Mouse (Mus musculus) kidney, adult 9 months (tissue): ENCODE measurements around the gene Tmem189.
"Not testable (repeated sequence)": the region's sequence is repeated elsewhere in the genome, so short reads cannot be mapped to it uniquely, and the experiment has no call there.

Experiments
- DNase-seq: peaks from one replicate; pipeline ENCODE4 v3.0.0; 2022

Gene Tmem189

DNA sequence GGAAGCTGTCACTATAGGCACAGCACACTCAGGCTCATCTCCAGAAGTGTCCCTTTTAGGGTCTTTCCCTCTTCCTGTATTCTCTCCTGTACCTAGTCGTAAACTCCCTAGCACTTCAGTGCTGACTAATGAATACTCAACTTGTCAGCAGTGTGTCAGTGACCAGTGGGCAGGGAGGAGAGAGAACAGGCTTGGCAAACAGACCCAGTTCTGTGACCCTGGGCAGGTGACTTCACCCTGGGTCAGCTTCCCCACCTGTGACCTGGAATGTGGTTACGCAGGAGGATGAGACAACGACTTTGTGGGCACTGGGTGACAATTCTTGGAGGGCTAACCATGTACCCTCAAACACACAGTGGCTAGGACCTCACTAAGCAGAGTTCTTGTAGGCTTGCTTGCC is 72.6 kb downstream of the Tmem189 start:
- no peak for DNase-seq

DNA sequence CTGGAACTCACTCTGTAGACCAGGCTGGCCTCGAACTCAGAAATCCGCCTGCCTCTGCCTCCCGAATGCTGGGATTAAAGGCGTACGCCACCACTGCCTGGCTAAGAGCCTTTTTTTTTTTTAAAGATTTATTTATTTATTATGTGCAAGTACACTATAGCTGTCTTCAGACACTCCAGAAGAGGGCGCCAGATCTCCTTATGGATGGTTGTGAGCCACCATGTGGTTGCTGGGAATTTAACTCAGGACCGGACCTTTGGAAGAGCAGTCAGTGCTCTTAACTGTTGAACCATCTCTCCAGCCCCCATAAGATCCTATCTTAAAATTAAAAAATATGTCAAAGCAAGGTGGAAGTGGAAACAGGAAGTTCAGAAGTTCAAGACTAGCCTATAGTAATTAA is 76.3 kb downstream of the Tmem189 start:
- not testable (repeated sequence) for DNase-seq

DNA sequence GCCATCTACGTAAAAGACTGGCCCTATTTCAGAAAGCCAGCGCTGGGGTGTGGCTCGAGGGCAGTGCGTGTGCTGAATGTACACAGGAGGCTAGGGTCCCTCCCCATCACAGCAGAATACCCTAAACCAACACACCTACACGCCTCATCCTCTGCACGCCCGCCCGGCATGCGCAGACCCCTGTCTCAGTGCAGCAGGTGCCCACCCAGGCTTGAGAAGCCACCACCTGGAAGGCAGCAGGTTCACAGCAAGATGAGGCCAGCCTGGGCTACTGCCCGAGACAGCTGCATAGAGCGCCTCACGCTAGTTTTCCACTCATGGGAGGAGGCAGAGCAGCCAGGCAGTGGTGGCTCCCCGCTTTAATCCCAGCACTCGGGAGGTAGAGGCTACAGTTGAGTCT is 77.5 kb downstream of the Tmem189 start:
- DNase-seq, result no peak

DNA sequence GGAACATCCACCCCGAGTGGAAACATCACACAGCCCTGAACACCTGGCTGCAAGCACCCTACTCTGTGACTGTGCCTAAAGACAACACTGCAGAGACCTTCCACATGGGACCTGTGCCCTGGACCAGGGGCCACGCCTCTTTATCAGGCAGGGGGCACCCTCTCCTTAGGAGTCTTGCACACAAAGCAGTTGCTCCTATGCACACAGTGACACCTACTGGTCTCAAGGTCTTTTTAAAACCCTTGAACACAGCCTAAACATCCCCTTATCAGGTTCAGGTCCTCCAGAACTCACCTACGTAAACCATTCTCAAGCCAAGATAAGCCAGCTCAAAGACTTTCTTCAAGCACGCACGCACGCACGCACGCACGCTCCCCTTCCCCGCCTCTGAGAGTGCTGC is 78.3 kb downstream of the Tmem189 start:
- DNase-seq, result no peak

DNA sequence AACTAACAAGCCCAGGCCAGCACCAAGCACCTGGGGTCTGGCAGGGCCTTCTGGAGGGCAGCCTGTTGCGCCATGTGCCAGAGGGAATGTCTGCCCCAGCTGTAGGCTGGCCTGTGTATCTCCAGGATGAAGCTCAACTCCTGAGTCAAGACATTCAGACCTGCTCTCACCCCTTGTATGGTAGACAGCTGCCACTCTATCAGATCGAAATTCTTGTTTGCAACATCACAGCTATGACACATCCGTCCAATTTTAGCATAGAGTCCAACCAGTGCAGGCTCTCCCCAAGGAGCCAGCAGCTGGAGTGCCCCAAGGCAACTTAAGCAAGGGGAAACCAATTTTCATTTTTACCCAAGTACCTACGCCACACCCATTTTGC is 82.9 kb downstream of the Tmem189 start:
- DNase-seq, result no peak

DNA sequence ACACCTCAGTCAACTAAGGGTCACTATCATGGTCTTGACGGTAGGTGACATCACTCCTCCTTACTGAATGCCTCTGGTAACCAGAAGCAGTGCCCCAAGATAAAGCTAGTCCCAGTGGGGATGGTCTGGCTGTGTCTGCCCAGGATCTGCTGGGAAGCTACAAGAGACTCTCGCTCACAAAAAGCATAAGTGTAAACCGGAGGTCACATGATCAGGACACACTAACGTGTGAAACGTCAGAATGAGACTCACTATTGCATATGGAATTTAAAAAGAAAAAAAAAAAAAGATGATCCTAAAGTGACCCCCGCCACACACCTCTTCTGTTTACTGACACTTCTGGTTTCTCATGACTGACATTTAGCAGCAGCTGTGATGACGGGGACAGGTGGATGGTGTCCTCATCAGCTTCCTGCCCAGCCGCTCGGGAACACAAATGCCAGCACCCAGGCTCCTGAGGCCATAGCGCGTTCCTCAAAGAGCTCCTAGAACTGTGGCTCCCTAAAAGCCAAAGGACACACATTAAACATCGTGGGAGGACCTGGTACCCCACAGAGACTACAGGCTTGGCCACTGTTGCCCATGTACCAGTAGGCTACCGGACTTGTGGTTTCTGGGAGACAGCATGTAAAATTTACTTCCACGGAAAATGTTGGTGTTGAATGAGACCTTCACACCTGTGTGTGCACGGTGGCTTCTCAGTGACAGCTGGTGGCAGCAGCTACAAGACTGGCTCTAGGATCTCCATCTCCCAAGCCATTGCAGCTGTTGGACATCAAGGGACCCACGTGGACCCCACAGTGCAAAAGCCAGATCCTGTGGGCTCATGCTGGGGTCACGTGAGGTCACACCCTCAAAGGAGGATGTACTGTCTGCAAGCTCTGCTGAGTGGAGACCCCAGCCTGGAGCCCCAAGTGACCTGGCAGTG is 83.5 kb downstream of the Tmem189 start:
- no peak for DNase-seq

DNA sequence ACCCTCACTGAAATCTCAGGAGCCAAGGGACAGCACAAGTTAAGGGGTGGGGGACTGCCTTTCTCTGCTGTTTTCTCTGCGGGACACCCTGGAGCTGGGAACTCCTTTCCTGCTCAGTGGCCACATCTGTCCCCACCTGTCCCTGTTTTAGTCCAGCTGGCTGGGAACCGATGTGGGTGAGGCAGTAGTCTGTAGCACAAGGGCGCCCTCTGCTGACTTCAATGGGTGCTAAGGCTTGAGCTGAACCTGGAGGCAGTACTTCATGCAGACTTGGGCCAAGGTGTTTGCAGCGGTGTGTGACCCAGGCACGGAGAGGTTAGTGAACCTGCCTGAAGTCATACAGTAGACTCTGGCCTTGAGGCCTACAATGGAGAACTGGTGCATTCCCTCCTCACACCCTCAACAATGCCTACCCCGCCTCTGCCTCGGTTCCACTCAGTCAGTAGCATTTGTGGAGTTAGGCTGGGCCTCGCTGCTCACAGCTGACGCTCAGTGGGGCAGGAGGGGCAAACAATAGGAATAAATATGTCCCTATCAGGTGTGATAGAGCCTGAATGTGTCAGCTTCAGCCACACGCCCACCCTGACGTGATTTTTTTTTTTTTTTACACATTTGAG is 84.3 kb downstream of the Tmem189 start:
- peak; percentile 94 for DNase-seq

DNA sequence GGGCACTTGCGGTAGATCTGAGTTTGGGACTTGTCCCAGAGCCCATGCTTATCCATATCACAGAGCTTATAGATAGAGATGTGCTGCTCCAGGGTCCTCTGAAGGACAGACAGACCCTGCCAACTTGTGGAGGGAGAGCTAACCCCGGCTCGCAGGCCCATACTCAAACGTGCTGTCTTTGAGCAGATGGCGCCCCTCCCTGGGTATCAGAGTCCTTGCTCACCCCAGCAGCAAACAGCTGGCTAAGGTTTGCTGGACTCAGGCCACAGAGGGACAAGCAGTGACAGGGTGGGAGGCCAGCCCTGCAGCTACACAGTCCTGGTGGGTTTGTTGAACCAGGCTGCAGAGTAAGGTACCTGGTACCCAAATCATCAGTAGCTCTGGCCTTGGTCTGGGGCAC is 86.6 kb downstream of the Tmem189 start:
- no peak for DNase-seq

DNA sequence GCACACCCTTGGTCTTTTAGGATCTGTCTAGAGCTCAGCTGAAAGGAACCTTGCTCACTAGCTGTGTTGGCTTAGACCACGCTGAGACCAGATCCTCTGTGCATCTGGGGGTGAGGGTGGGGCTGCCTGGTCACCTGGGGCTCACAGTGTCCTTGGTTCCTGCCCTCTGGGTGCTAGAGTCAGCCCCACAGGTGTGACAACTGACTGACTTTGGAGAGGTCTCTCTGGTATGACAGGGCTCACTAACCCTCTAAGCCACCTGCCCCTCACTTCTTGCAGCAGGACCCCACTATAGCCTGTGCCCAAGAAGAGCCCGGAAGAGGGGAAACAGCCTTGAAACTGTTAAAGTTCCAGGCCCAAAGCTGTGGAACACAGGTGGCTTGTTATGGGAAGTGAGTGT is 87.3 kb downstream of the Tmem189 start:
- no peak for DNase-seq

DNA sequence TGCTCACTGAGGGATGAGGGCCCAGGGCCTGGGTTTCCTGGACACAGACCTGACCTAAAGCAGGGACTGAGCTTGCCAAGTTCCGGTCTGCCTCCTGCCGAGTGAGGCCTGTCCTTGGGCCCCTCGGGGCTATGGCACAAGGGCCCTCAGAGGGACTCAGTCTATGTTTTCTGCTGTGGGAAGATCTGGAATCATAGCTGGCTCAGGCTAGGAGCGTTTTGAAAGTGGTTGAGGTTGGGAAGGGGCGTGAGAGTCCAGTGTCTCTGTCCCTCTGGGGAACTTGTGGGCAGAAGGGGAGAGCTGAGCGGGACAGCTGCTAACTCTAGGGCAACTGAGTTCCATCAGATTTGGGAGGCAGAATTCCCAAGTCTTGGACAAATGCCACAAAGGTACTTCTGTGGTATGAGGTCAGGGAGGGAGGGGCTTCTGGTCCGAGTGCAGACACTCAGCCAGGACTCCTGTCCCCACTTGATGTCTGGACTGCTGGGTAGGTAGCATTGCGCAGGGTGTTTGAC is 89.1 kb downstream of the Tmem189 start:
- no peak for DNase-seq

DNA sequence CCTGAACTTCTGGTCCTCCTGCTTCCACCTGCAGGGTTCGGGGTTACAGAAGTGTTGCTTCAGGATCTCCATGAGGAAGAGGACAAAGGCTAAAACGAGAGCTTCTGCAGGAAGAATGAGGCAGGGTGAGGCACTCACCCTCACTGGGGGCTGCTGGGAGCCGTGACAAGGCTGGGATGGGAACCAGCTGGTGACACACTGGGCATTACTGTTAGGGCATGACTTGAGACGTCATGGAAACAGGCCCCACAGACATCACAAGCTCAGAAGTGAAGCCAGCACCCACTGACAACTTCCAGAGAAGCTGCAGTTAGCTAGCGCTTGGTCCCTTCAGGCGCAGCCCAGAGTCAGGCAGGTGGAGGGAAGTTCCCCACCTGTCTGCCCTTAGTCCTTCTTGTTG is 89.7 kb downstream of the Tmem189 start:
- DNase-seq, result no peak

DNA sequence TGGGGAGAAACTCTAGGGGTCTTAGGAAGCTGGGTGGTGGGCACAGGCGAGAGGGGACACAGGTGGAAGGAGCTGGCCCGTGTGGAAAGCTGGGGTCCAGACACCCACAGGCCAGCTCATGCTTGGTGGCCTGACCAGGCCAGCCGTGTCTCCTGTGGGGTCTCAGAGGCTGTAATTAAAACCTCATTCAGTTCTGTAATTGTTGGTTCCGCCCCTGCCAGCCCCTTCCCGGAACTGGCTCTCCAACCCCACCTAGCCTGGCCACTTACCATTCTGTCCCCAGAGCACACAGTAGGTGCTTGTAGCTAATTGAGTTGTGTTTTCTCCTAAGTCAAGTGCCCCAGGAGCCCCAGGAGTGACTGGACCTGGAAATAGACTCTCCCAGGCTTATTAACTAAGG is 90.4 kb downstream of the Tmem189 start:
- no peak for DNase-seq

DNA sequence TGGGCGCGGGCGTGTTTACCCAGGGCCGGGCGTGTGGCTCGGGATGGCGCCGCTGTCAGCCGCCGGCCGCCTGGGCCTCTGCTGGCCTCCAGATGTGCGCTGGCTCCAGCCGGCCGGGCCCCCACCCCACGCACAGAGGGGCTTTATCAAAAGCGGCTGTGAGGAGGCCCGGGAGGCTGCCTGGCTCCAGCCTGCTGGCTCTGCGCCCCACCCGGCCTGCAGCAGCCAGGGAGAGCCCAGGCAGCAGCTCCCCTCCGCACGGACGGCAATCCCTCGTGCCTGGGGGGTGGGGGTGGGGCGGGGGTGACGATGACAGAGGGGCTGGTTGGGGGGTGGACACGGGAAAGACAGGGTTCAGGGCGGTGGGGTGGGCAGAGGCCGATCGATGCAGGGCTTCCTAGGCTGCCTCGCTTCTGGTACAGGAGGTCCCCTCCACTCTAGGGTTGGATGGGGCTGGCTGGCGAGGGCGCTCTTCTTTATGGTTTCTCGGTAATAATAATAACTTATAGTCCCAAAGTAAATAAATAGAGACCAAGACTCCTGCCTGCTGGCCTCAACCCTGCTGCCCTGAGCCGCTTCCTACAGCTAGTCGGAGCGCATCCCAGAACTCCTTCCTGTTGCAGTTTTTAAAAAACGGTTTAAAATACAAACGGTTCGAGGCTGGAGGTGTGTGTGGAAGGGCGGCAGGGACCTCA is 92.0 kb downstream of the Tmem189 start:
- DNase-seq, result no peak

DNA sequence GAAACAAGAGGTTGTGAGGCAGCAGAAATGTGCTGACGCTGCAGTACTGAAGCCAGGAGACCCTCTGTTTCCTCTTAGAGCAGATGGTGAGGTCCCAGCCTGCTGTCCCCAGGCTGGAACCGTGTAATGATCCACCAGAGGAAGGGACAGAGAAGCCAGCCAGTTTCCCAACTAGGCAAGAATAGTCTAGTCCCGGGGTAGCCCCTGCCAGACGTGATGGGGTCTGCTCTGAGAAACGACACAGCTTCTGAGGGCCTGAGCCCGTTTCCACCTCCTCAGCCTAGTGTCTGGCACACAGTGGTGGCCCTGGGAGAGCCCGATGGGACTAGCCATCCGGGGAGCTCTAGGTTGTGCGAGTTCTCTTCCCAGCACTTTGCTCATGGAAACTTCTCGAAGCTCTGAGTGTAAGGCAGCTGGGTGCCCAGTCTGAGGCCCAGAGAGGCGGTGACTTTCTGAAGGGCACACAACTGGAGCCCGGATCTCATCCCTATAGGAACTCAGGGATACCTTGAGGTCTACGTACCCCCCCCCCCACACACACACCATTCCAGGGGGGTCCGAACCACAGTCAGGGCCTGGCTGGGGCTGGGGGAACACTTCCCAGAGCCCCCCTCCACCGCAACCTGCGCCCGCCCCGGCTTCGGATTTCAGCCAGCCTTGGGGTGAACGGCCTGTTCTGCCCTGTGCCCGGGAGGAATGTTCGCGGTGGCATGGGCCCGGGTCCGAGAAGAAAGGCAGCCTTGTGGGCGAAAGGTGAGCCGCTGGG is 92.7 kb downstream of the Tmem189 start:
- DNase-seq, result no peak

DNA sequence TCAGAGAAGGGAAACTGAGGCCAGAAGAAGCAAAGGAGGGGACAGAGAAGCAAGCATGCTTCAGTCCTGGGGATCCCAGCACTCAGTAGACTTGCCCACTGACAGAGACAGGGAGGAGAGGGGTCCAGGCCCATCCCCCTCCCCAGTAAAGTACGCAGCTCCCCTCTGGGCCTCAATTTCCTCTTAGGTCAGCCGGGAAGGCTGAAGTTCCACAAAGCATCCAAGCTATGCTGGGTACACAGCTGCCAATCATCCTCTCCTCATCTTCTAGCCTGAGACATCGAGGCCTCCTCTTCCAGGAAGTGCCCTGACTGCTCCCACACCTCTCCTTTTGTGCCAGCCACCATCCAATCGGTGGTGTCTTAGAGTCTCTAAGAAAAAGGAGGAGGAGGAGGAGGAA is 93.4 kb downstream of the Tmem189 start:
- DNase-seq, result no peak

DNA sequence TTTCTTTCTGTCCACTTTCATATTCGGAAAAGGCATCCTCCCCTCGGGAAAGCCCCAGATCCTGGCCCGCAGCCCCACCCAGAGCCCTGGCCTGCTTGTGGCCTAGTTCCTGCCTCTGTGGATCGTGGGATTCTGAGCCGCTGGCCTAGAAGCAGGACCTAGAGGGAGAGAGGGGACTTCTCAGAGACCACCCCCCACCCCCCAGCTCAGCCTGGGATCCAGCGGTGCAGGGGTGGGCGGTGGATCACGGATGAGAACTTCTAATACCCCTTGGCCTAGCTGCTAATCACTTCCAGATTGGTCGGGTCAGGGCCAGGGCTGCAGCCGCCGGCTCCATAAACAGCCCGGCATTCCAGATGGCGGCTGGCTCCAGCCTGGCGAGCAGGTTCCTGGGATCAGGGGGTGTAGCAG is 93.9 kb downstream of the Tmem189 start:
- no peak for DNase-seq

DNA sequence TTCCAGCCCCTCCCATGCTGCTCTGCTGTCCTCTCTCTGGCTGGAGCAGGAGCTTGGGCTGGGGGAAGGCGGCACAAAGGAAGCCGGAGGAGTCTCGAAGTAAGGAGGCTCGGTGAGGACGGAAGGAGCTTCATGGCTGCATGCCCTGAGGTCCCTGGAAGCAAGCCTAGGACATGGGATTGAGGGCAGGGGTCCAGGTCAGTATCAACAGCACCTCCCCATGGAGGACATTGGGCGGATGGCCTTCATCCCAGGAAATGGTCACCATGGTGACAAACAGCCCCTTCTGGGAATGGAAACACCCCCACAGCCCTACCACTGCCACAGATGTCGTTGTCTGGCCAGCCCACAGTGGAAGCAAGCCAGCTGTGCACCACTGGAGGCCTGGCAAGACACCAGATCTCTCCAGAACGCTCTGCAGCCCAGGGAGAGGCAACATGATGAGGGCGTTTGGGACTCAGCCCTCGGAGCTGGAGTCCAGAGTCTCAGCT is 95.1 kb downstream of the Tmem189 start:
- DNase-seq, result peak; percentile 86

DNA sequence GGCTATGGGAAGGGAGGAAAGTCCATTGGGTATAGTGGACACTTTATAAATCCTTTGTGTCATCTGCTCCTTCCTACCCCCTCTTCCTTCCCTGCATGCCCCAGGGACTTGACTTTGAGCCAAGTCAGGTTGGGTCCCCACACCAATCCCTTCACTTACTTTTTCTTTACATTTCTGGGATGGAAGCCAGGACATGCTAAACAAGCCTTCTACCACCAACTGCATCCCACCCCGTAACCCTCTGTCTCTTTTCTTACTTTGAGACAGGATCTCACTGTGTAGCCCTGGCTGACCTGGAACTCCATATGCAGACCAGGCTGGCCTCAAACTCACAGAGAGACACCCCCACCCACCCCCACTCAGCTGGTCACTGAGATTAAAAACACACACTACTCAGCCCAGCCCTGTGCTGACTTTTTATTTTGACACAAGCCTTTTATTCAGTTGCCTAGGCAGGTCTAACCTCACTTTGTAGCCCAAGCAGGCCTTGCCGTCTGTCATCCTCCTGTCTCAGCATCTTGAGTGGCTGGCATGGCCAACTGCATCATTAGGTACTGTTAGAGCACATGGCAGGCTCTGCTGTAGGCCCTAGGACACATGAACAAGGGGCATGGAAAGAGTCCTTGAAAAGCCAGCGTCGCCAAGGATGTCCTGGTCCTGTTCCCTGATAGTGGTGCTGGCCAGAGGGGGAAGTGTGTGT is 95.9 kb downstream of the Tmem189 start:
- no peak for DNase-seq
